Mouse (Mus musculus): ENCODE measurements around the gene Layn. TPM values are rescaled to one million over a fixed set of nuclear protein-coding genes. Genes with fewer than 3 reads are reported as not detected.

Gene Layn
- total RNA-seq, 2 experiments from 2014 or later, result 9.3 to 11.7 TPM

- no peak for DNase-seq
- intact Hi-C loops (cut with DNase I), result no loop called here
These were observed 43.9 kb downstream of the Layn start for GRCm38 (mm10) chr9:51032785-51033529.

- intact Hi-C loops (cut with DNase I), result no loop called here
- DNase-seq, result no peak
These were observed 44.6 kb downstream of the Layn start for GRCm38 (mm10) chr9:51032291-51032690.

GRCm38 (mm10) chr9:51031603-51032002, 45.3 kb downstream of the Layn start:
- intact Hi-C loops (cut with DNase I), result no loop called here
- DNase-seq, result no peak

GRCm38 (mm10) chr9:51030147-51030546, 46.7 kb downstream of the Layn start:
- intact Hi-C loops (cut with DNase I), result no loop called here
- no peak for DNase-seq

- DNase-seq, result no peak
These were observed 49.9 kb downstream of the Layn start for GRCm38 (mm10) chr9:51026952-51027351.

GRCm38 (mm10) chr9:51021123-51021795, 55.6 kb downstream of the Layn start:
- DNase-seq, result no peak
- intact Hi-C loops (cut with DNase I), result no loop called here

More at GRCm38 (mm10) chr9:51026952-51027351, 49.9 kb downstream of the Layn start:
- intact Hi-C loops (cut with DNase I), result no loop called here

GRCm38 (mm10) chr9:51020351-51020750, 56.5 kb downstream of the Layn start:
- intact Hi-C loops (cut with DNase I), result no loop called here
- DNase-seq, result no peak

GRCm38 (mm10) chr9:51019670-51020069, 57.2 kb downstream of the Layn start:
- intact Hi-C loops (cut with DNase I), result no loop called here
- no peak for DNase-seq

- intact Hi-C loops (cut with DNase I), result no loop called here
These were observed 61.2 kb downstream of the Layn start for GRCm38 (mm10) chr9:51015732-51016131.

GRCm38 (mm10) chr9:51013644-51014043, 63.2 kb downstream of the Layn start:
- intact Hi-C loops (cut with DNase I), result loop anchor here (5.0 kb wide), 1 partner anchor 39 kb away; no protein-coding TSS in a partner anchor
- DNase-seq, result no peak

More at GRCm38 (mm10) chr9:51015732-51016131, 61.2 kb downstream of the Layn start:
- no peak for DNase-seq

GRCm38 (mm10) chr9:51009656-51009950, 67.3 kb downstream of the Layn start:
- DNase-seq, result no peak
- intact Hi-C loops (cut with DNase I), result loop anchor here (1.0 to 2.0 kb wide), 3 partner anchors 143 to 208 kb away; no protein-coding TSS in a partner anchor

GRCm38 (mm10) chr9:51008841-51009655, 67.8 kb downstream of the Layn start, which contains the start of gene Sik2:
TSS of gene Sik2 (minus strand) at chr9:51009073.
- intact Hi-C loops (cut with DNase I), result loop anchor here (1.0 to 2.0 kb wide), 3 partner anchors 144 to 208 kb away; no protein-coding TSS in a partner anchor
- peak; percentile 92 for DNase-seq

- intact Hi-C loops (cut with DNase I), result loop anchor here (2.0 kb wide), 1 partner anchor 145 kb away; no protein-coding TSS in a partner anchor
- no peak for DNase-seq
These were observed 68.6 kb downstream of the Layn start for GRCm38 (mm10) chr9:51008068-51008840.

GRCm38 (mm10) chr9:51007726-51008067, 69.2 kb downstream of the Layn start:
- no peak for DNase-seq
- intact Hi-C loops (cut with DNase I), result loop anchor here (2.0 kb wide), 1 partner anchor 145 kb away; no protein-coding TSS in a partner anchor

- peak; percentile 77 to 83 for DNase-seq
- intact Hi-C loops (cut with DNase I), result no loop called here
These were observed 70.0 kb downstream of the Layn start for GRCm38 (mm10) chr9:51006846-51007245.

Small RNA genes lying within 50 kb of the gene (microRNA-seq; reads per million reads assigned to microRNA genes)
- 4.5 to 6.6 reads per million in 2 experiments for gene Mir34b
- gene Mir34c, result 31.5 to 192 reads per million in 2 experiments

Other genes with a start within 250 kb of the Layn start
- gene Ppp2r1b, start 231.8 kb downstream of the Layn start, total RNA-seq (2021), result 10 to 100 TPM; 14.7 to 16.4 TPM
- 10 to 100 TPM; 25.6 to 37.5 TPM for gene Sik2, start 68.0 kb downstream of the Layn start, total RNA-seq (2021)
- gene Btg4, start 16.2 kb downstream of the Layn start, total RNA-seq (2021), result not detected
- gene 4833427G06Rik, start 25.0 kb upstream of the Layn start, total RNA-seq (2021), result not detected
- gene Gm32742, start 88.4 kb upstream of the Layn start, total RNA-seq (2021), result not detected
- under 1 TPM; 0.38 to 0.45 TPM for gene Pou2af1, start 136.6 kb upstream of the Layn start, total RNA-seq (2021)
- 1 to 10 TPM; 1.3 to 1.5 TPM for gene Colca2, start 201.5 kb upstream of the Layn start, total RNA-seq (2021)